Mouse (Mus musculus) lung, embryonic 15.5 days (tissue): Measurements from ENCODE around the gene Mxi1. TPM values are rescaled to one million over a fixed set of nuclear protein-coding genes. Genes with fewer than 3 reads are reported as not detected.
A peak's percentile ranks its signal among the peaks of the same experiment; 100 is the strongest.

Experiments
- ATAC-seq: fragments of 200-750 bp; cut with Nextera tagmentation; 2 replicates; pipeline ENCODE4 v1.8.0; 2017; ENCODE audit warnings: moderate number of reproducible peaks, borderline replicate concordance; ENCODE audit not compliant: low FRiP score, low TSS enrichment; ENCODE audit errors: extremely low read depth
- H3K27ac ChIP-seq: fragments of 300-500 bp; sonication (generic); 2 replicates; pipeline ENCODE4 v1.5.1; 2015; ENCODE audit warnings: moderate library complexity, mild to moderate bottlenecking, inconsistent platforms
- H3K27me3 ChIP-seq: fragments of 300-500 bp; sonication (generic); 2 replicates; pipeline ENCODE4 v1.6.1; 2015; ENCODE audit warnings: inconsistent platforms
- H3K36me3 ChIP-seq: fragments of 300-500 bp; sonication (generic); 2 replicates; pipeline ENCODE4 v1.6.1; 2015; ENCODE audit warnings: inconsistent platforms
- H3K4me1 ChIP-seq: fragments of 300-500 bp; sonication (generic); 2 replicates; pipeline ENCODE4 v1.6.1; 2015; ENCODE audit warnings: inconsistent platforms
- H3K4me2 ChIP-seq: fragments of 300-500 bp; sonication (generic); 2 replicates; pipeline ENCODE4 v1.6.1; 2015; ENCODE audit warnings: inconsistent platforms, mild to moderate bottlenecking, moderate library complexity
- H3K4me3 ChIP-seq: fragments of 300-500 bp; sonication (generic); 2 replicates; pipeline ENCODE4 v1.5.1; 2015; ENCODE audit warnings: mild to moderate bottlenecking, inconsistent platforms
- H3K9ac ChIP-seq: fragments of 300-500 bp; sonication (generic); 2 replicates; pipeline ENCODE4 v1.6.1; 2015; ENCODE audit warnings: inconsistent platforms
- H3K9me3 ChIP-seq: fragments of 300-500 bp; sonication (generic); 2 replicates; pipeline ENCODE4 v1.6.1; 2016; ENCODE audit warnings: inconsistent platforms
- WGBS: fragments of 180-500 bp; shearing (Covaris S2); methylation state at CpG from one replicate; pipeline ENCODE4 v1.1.7; 2015; 5-methylcytosine and 5-hydroxymethylcytosine counted together
- polyA plus RNA-seq: library from polyadenylated mRNA; unstranded; fragments of >200 nt; fragmentation: Nextera tagmentation; extraction: Ambion mirVana; gene quantifications from 2 replicates; pipeline ENCODE4 v1.2.1, GENCODE M21; 2015

Mxi1 gene
- polyA plus RNA-seq, 1 experiment from 2014 or later = 38.4 TPM

DNA sequence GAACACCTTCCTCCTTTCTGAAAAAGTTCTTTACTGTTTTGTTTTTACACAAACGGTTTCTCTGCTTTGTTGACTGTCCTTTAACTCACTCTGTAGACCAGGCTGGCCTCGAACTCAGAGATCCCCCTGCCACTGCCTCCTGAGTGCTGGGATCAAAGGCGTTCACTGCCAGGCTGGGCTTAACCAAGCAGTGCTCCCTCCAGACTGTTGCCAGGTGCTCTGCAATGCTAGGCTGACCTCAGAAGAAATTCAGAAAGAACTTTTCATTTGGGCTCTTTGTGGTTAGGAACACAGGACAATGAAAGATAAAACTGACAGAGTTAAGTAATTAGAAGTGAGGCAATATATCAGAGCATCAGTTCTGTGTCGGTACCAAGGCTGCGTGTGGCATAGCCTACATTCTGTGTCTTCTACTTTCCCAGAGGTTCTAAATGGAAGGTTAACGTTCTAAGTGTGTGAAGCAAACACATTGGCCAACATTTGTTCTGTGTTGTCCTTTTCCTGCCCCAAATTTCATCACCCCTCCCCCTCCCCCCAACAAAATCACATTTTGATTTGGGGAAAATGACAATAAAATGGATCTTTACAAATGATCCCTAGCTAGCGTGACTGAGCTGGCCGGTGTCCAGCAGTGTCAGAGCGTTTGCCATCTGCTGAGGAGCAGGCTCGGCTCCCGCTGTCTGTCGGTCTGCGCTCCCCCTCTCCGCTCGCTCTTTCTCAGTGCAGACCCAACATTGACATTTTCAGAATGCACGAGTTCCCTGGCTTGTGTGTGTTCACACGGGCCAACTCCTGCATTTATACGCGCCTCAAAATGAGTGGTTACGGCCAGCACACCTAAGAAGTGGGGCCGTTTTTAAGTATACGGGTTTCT is 49.1 kb downstream of the Mxi1 start:
- WGBS = 47% methylated on average over 22 of the region's 22 CpGs
- H3K4me1 ChIP-seq = peaks cover 23% of the 10 kb centered on the region
- ATAC-seq = no peak
- no peaks in the 10 kb centered on the region for H3K9me3 ChIP-seq
- no peak overlapping the region; the same call in 1 of the 2 replicates for H3K27ac ChIP-seq
- no peaks in the 10 kb centered on the region for H3K36me3 ChIP-seq
- H3K4me2 ChIP-seq = peak overlapping the region; percentile 43
- peak overlapping the region; percentile 20 for H3K4me3 ChIP-seq
- H3K9ac ChIP-seq = no peak overlapping the region
- no peaks in the 10 kb centered on the region for H3K27me3 ChIP-seq

- peaks cover 33% of the 10 kb centered on the region for H3K4me1 ChIP-seq
- ATAC-seq = no peak
- 44% methylated on average over 8 of the region's 8 CpGs for WGBS
- H3K27ac ChIP-seq = no peak overlapping the region
- H3K9ac ChIP-seq = no peak overlapping the region
- H3K27me3 ChIP-seq = no peaks in the 10 kb centered on the region
- H3K4me2 ChIP-seq = peak overlapping the region; percentile 43
- no peaks in the 10 kb centered on the region for H3K9me3 ChIP-seq
- H3K4me3 ChIP-seq = no peak overlapping the region
- H3K36me3 ChIP-seq = no peaks in the 10 kb centered on the region
These were observed 50.1 kb downstream of the Mxi1 start for GRCm38 (mm10) chr19:53360265-53360958.

GRCm38 (mm10) chr19:53362967-53363366 is 52.6 kb downstream of the Mxi1 start:
- no peaks in the 10 kb centered on the region for H3K27me3 ChIP-seq
- WGBS = 45% methylated on average over 2 of the region's 2 CpGs
- H3K27ac ChIP-seq = no peak overlapping the region
- H3K4me1 ChIP-seq = peaks cover 44% of the 10 kb centered on the region
- H3K9ac ChIP-seq = no peak overlapping the region
- no peak overlapping the region for H3K4me2 ChIP-seq
- H3K36me3 ChIP-seq = no peaks in the 10 kb centered on the region
- H3K9me3 ChIP-seq = no peaks in the 10 kb centered on the region
- H3K4me3 ChIP-seq = no peak overlapping the region
- ATAC-seq = no peak

- peak overlapping the region; percentile 62 for H3K27ac ChIP-seq
- peaks cover 39% of the 10 kb centered on the region for H3K4me1 ChIP-seq
- H3K36me3 ChIP-seq = no peaks in the 10 kb centered on the region
- peak; percentile 12; the same call in 1 of the 2 replicates for ATAC-seq
- peak overlapping the region; percentile 37; the same call in 1 of the 2 replicates for H3K4me2 ChIP-seq
- no peak overlapping the region for H3K9ac ChIP-seq
- no peak overlapping the region for H3K4me3 ChIP-seq
- 25% methylated on average over 2 of the region's 2 CpGs for WGBS
- H3K27me3 ChIP-seq = no peaks in the 10 kb centered on the region
- no peaks in the 10 kb centered on the region for H3K9me3 ChIP-seq
These were observed 54.2 kb downstream of the Mxi1 start for GRCm38 (mm10) chr19:53364551-53364950.

- peak; percentile 94 for ATAC-seq
- 8% methylated on average over 9 of the region's 9 CpGs for WGBS
- H3K4me3 ChIP-seq = peak overlapping the region; percentile 19; the same call in 1 of the 2 replicates
These were observed 54.6 kb downstream of the Mxi1 start for GRCm38 (mm10) chr19:53364963-53365362.

GRCm38 (mm10) chr19:53366057-53366775 is 55.9 kb downstream of the Mxi1 start:
- Histone ChIP-seq H3K27ac (no peak overlapping the region), H3K9ac (no peak overlapping the region)
- 59% methylated on average over 11 of the region's 11 CpGs for WGBS

More at GRCm38 (mm10) chr19:53364963-53365362, 54.6 kb downstream of the Mxi1 start:
- H3K9me3 ChIP-seq = no peaks in the 10 kb centered on the region
- H3K27ac ChIP-seq = peak overlapping the region; percentile 85
- no peak overlapping the region for H3K9ac ChIP-seq
- peaks cover 36% of the 10 kb centered on the region for H3K4me1 ChIP-seq
- H3K36me3 ChIP-seq = no peaks in the 10 kb centered on the region
- no peaks in the 10 kb centered on the region for H3K27me3 ChIP-seq
- H3K4me2 ChIP-seq = peak overlapping the region; percentile 41

GRCm38 (mm10) chr19:53366881-53367280 is 56.6 kb downstream of the Mxi1 start:
- H3K4me3 ChIP-seq = no peak overlapping the region
- no peak overlapping the region for H3K9ac ChIP-seq
- peaks cover 30% of the 10 kb centered on the region for H3K4me1 ChIP-seq
- H3K27ac ChIP-seq = no peak overlapping the region
- H3K27me3 ChIP-seq = no peaks in the 10 kb centered on the region
- no peak for ATAC-seq
- WGBS = 85% methylated on average over 7 of the region's 7 CpGs
- no peak overlapping the region for H3K4me2 ChIP-seq
- no peaks in the 10 kb centered on the region for H3K9me3 ChIP-seq
- H3K36me3 ChIP-seq = peaks cover 6% of the 10 kb centered on the region; the same call in 1 of the 2 replicates

More at GRCm38 (mm10) chr19:53366057-53366775, 55.9 kb downstream of the Mxi1 start:
- Histone ChIP-seq H3K9me3 (no peaks in the 10 kb centered on the region), H3K4me3 (no peak overlapping the region), H3K4me1 (peaks cover 30% of the 10 kb centered on the region), H3K4me2 (no peak overlapping the region), H3K27me3 (no peaks in the 10 kb centered on the region), H3K36me3 (no peaks in the 10 kb centered on the region)
- no peak for ATAC-seq

DNA sequence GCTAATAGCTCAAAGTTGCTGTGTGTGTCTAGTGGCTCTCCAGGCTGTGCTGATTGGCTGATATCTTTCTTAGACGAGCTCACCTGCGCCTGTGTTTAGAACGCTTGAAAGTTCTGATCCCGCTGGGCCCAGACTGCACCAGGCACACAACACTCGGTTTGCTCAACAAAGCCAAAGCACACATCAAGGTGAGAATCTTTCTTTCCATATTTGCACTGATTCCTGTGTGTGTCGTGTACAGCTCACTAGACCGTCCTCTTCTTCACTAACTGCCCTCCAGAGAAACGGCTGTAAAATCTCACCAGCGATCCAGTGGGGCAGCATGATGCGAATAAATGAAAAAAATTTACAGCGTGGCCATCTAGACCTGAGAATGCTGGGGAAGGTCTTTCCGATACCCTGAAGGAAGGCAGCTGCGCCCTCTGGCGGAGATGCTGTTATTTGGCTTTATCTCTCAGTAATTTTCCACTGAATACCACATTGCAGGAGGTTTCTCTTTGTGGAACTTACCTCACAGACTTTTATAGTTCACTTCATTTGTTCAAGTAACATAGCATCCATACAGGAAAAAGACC is 59.2 kb downstream of the Mxi1 start:
- WGBS = 23% methylated on average over 14 of the region's 14 CpGs
- Histone ChIP-seq H3K36me3 (peaks cover 11% of the 10 kb centered on the region; the same call in 1 of the 2 replicates), H3K4me2 (no peak overlapping the region; the same call in 1 of the 2 replicates), H3K27ac (no peak overlapping the region), H3K4me3 (no peak overlapping the region), H3K27me3 (no peaks in the 10 kb centered on the region), H3K9ac (no peak overlapping the region), H3K9me3 (no peaks in the 10 kb centered on the region), H3K4me1 (peaks cover 25% of the 10 kb centered on the region)
- no peak for ATAC-seq

GRCm38 (mm10) chr19:53370233-53370632 is 59.9 kb downstream of the Mxi1 start:
- no peak overlapping the region for H3K4me3 ChIP-seq
- H3K9ac ChIP-seq = no peak overlapping the region
- no peaks in the 10 kb centered on the region for H3K9me3 ChIP-seq
- H3K4me1 ChIP-seq = peaks cover 19% of the 10 kb centered on the region
- peaks cover 16% of the 10 kb centered on the region for H3K36me3 ChIP-seq
- 76% methylated on average over 15 of the region's 15 CpGs for WGBS
- H3K4me2 ChIP-seq = no peak overlapping the region
- peak overlapping the region; percentile 30; the same call in 1 of the 2 replicates for H3K27ac ChIP-seq
- H3K27me3 ChIP-seq = no peaks in the 10 kb centered on the region
- ATAC-seq = no peak

- Histone ChIP-seq H3K9me3 (no peaks in the 10 kb centered on the region), H3K4me3 (no peak within 1 kb of the TSS), H3K27ac (no peak within 1 kb of the TSS), H3K27me3 (no peaks in the 10 kb centered on the region), H3K9ac (no peak within 1 kb of the TSS), H3K36me3 (peaks cover 24% of the 10 kb centered on the region), H3K4me1 (peaks cover 6% of the 10 kb centered on the region; the same call in 1 of the 2 replicates), H3K4me2 (no peak within 1 kb of the TSS)
- WGBS = 76% methylated on average over 13 of the region's 13 CpGs
- ATAC-seq = no peak
These were observed 61.3 kb downstream of the Mxi1 start, which contains the start of gene Gm10197 for GRCm38 (mm10) chr19:53371666-53372065. Gene Gm10197, minus strand, starts transcription at chr19:53371766.

DNA sequence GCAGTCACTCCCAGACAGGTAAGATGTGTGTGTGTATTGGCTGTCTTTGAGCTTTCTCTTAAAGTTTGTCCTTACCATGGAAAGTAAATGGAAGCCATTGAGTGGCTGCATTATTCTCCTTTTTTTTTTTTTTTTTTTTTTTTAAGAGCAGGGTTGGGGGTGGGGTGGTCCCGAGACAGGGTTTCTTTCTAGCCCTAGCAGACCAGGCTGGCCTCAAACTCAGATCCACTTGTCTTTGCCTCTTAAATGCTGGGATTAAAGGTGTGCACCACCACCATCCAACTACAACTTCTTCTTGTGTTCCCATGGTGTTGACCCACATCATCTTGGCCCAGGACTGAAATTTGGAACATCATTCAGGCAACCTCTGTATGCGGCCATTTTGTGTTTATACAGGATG is 63.3 kb downstream of the Mxi1 start:
- H3K36me3 ChIP-seq = peaks cover 35% of the 10 kb centered on the region
- no peak overlapping the region for H3K9ac ChIP-seq
- H3K4me2 ChIP-seq = no peak overlapping the region
- WGBS = 66% methylated on average over 2 of the region's 2 CpGs
- H3K4me3 ChIP-seq = no peak overlapping the region
- no peaks in the 10 kb centered on the region for H3K27me3 ChIP-seq
- ATAC-seq = no peak
- no peak overlapping the region for H3K27ac ChIP-seq
- no peaks in the 10 kb centered on the region for H3K9me3 ChIP-seq
- peaks cover 6% of the 10 kb centered on the region; the same call in 1 of the 2 replicates for H3K4me1 ChIP-seq
